Mouse (Mus musculus): Measurements from ENCODE around the gene D330020A13Rik. TPM values are rescaled to one million over a fixed set of nuclear protein-coding genes. Genes with fewer than 3 reads are reported as not detected.

Gene D330020A13Rik
- 0.40 and 0.54 TPM in 2 replicates for polyA plus RNA-seq (2015; fragmentation: Nextera tagmentation; extraction: Ambion mirVana)

DNA sequence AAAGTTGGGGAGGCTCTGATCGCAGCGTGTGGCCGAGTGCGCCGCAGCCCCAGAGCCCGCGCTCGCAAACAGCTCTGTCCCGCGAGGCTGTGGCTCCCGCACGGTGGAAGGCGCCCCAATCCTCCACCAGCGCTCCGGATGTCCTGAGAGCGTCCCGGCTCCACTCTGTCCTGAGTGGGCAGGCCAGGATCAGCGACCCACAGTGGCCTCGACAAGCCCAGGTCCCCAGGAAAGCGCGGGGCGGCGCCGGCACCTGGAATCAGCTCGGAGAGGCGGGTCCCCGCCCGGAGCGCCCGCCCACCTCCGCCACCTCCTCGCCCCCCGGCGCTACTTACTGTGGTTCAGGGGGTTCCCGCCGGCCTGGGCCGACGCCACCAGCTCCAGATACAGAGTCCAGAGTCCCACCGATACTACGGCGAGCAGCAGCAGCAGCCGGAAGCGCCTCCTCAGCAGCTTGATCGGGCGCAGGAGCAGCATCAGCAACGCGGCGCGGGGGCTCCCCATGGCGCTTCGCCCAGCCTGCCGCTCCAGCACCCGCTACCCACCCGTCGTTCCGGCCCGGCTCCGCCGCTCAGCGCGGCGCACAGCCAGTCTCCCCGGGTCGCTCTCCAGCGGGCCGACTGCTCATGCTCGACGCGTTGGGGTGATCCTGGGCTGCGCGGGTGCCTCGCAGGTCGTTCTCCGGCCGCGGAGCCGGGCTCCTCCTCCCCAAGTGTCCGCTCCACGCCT lies at the start of gene D330020A13Rik, which contains the start of gene B4galnt3:
Gene D330020A13Rik (plus strand): TSS at position 309 of the 729 bp plus-strand sequence.
Gene B4galnt3 (minus strand): TSS at position 504 of the 729 bp plus-strand sequence.

Other genes with a start within 250 kb of the D330020A13Rik start
- 0.22 TPM in 1 of 2 replicates, not detected in the other for gene Ninj2, start 201.0 kb upstream of the D330020A13Rik start, polyA plus RNA-seq (2015; fragmentation: Nextera tagmentation; extraction: Ambion mirVana)
- gene B4galnt3, start 195 bp downstream of the D330020A13Rik start, polyA plus RNA-seq (2015; fragmentation: Nextera tagmentation; extraction: Ambion mirVana): 0.71 and 1.8 TPM in 2 replicates
- 35.1 and 43.4 TPM in 2 replicates for gene Kdm5a, start 69.8 kb downstream of the D330020A13Rik start, polyA plus RNA-seq (2015; fragmentation: Nextera tagmentation; extraction: Ambion mirVana)
- 12.2 and 16.4 TPM in 2 replicates for gene Ccdc77, start 70.0 kb downstream of the D330020A13Rik start, polyA plus RNA-seq (2015; fragmentation: Nextera tagmentation; extraction: Ambion mirVana)
- 2.8 and 4.7 TPM in 2 replicates for gene Il17ra, start 168.9 kb downstream of the D330020A13Rik start, polyA plus RNA-seq (2015; fragmentation: Nextera tagmentation; extraction: Ambion mirVana)
- 0.06 and 0.25 TPM in 2 replicates for gene Tmem121b, start 199.4 kb downstream of the D330020A13Rik start, polyA plus RNA-seq (2015; fragmentation: Nextera tagmentation; extraction: Ambion mirVana)
- 15.6 and 25.0 TPM in 2 replicates for gene Hdhd5, start 237.0 kb downstream of the D330020A13Rik start, polyA plus RNA-seq (2015; fragmentation: Nextera tagmentation; extraction: Ambion mirVana)

All from adrenal gland, postnatal 0 days (tissue).